8 mouse cellular contexts compared by ENCODE assay signal in genomic region chr4:134924019-134924741, GRCm38 (mm10). TPM values are rescaled to one million over a fixed set of nuclear protein-coding genes. Genes with fewer than 3 reads are reported as not detected.
A peak's percentile ranks its signal among the peaks of the same experiment; 100 is the strongest.
DNase-seq lines count a peak whose midpoint lies in the region; ATAC-seq and TF ChIP-seq lines count a peak whose summit lies in the region.

No protein-coding gene starts in this region.

- H3K36me3 ChIP-seq in intestine, embryonic 16.5 days (ENCODE audit: control insufficient read depth, insufficient read depth, low read length), result peaks cover 22% of the 10 kb centered on the region
- peaks cover 46% of the 10 kb centered on the region for H3K36me3 ChIP-seq in liver, postnatal 0 days (replicated peaks; ENCODE audit: insufficient read depth, low read length)
- peaks cover 6% of the 10 kb centered on the region; the same call in 1 of the 2 replicates for H3K36me3 ChIP-seq in neural tube, embryonic 11.5 days (ENCODE audit: control insufficient read depth, insufficient read depth, low read length)
- H3K36me3 ChIP-seq in stomach, postnatal 0 days (ENCODE audit: control insufficient read depth, insufficient read depth, low read length), result peaks cover 25% of the 10 kb centered on the region

- H3K9me3 ChIP-seq in intestine, embryonic 16.5 days (ENCODE audit: control insufficient read depth, low read length), result no peaks in the 10 kb centered on the region
- no peaks in the 10 kb centered on the region for H3K9me3 ChIP-seq in liver, postnatal 0 days (ENCODE audit: low read length)
- H3K9me3 ChIP-seq in neural tube, embryonic 11.5 days (ENCODE audit: control insufficient read depth, low read length), result no peaks in the 10 kb centered on the region
- no peaks in the 10 kb centered on the region for H3K9me3 ChIP-seq in stomach, postnatal 0 days (ENCODE audit: control insufficient read depth, low read length)

- H3K9ac ChIP-seq in intestine, embryonic 16.5 days (ENCODE audit: low read depth, low read length), result peak overlapping the region; percentile 100
- H3K9ac ChIP-seq in liver, postnatal 0 days (replicated peaks), result peak overlapping the region; percentile 98
- peak overlapping the region; percentile 94 for H3K9ac ChIP-seq in neural tube, embryonic 11.5 days (ENCODE audit: low read length)
- H3K9ac ChIP-seq in stomach, postnatal 0 days (ENCODE audit: low read length), result peak overlapping the region; percentile 98

- no peaks in the 10 kb centered on the region for H3K27me3 ChIP-seq in intestine, embryonic 16.5 days (replicated peaks; ENCODE audit: control insufficient read depth, insufficient read depth, low read length)
- H3K27me3 ChIP-seq in liver, postnatal 0 days (ENCODE audit: insufficient read depth, low read length), result no peaks in the 10 kb centered on the region
- no peaks in the 10 kb centered on the region for H3K27me3 ChIP-seq in neural tube, embryonic 11.5 days (ENCODE audit: control insufficient read depth, insufficient read depth, low read length)
- no peaks in the 10 kb centered on the region for H3K27me3 ChIP-seq in stomach, postnatal 0 days (ENCODE audit: control insufficient read depth, insufficient read depth, low read length)

- WGBS in intestine, embryonic 16.5 days, result under 1% methylated on average over 75 of the region's 75 CpGs
- WGBS in liver, postnatal 0 days (ENCODE audit: insufficient replicate concordance), result under 1% methylated on average over 60 of the region's 75 CpGs
- under 1% methylated on average over 75 of the region's 75 CpGs for WGBS in neural tube, embryonic 11.5 days
- WGBS in stomach, postnatal 0 days, result under 1% methylated on average over 75 of the region's 75 CpGs

- TF ChIP-seq EP300 in liver, postnatal 0 days (IDR thresholded peaks at IDR 0.05; ENCODE audit: low read depth), result peak; percentile 46; the same call in 1 of the 2 replicates
- peak; percentile 15 for TF ChIP-seq EP300 in stomach, postnatal 0 days (optimal IDR thresholded peaks at IDR 0.05)

- TF ChIP-seq CTCF in liver, postnatal 0 days (IDR thresholded peaks at IDR 0.05; ENCODE audit: low read depth), result peak; percentile 24; the same call in 1 of the 2 replicates
- TF ChIP-seq CTCF in stomach, postnatal 0 days (IDR thresholded peaks at IDR 0.05; ENCODE audit: low read depth), result peak; percentile 31; the same call in 1 of the 2 replicates

- DNase-seq in 3T3-L1 (ENCODE audit: low read depth, low spot score), result peak; percentile 90
- DNase-seq in ZHBTc4 (ENCODE audit: low read depth, low spot score), result peak; percentile 78
- peak; percentile 65 for DNase-seq in embryo, embryonic 10.5 days (ENCODE audit: low spot score)
- peak; percentile 33 to 53 for DNase-seq in gastrocnemius, postnatal 4 days (ENCODE audit: low spot score in 2 of 2)
- DNase-seq in liver, postnatal 0 days, result peak; percentile 82
- DNase-seq in neural tube, embryonic 11.5 days (ENCODE audit: low spot score), result peak; percentile 57
- peak; percentile 90 for DNase-seq in stomach, postnatal 0 days (ENCODE audit: low spot score)

- peak overlapping the region; percentile 97 for H3K27ac ChIP-seq in intestine, embryonic 16.5 days (ENCODE audit: low read length)
- peak overlapping the region; percentile 98 for H3K27ac ChIP-seq in liver, postnatal 0 days (ENCODE audit: low read depth)
- peak overlapping the region; percentile 85 for H3K27ac ChIP-seq in neural tube, embryonic 11.5 days (ENCODE audit: low read depth, low read length)
- peak overlapping the region; percentile 97 for H3K27ac ChIP-seq in stomach, postnatal 0 days (replicated peaks)

- H3K4me3 ChIP-seq in intestine, embryonic 16.5 days (ENCODE audit: low read length), result peak overlapping the region; percentile 100
- H3K4me3 ChIP-seq in liver, postnatal 0 days (ENCODE audit: low read depth, low read length), result peak overlapping the region; percentile 93
- peak overlapping the region; percentile 99 for H3K4me3 ChIP-seq in neural tube, embryonic 11.5 days (ENCODE audit: low read depth, low read length)
- peak overlapping the region; percentile 100 for H3K4me3 ChIP-seq in stomach, postnatal 0 days (ENCODE audit: low read depth, low read length)

- peaks cover 14% of the 10 kb centered on the region for H3K4me1 ChIP-seq in intestine, embryonic 16.5 days (ENCODE audit: control insufficient read depth, insufficient read depth, low read length)
- peaks cover 25% of the 10 kb centered on the region for H3K4me1 ChIP-seq in liver, postnatal 0 days (ENCODE audit: insufficient read depth)
- H3K4me1 ChIP-seq in neural tube, embryonic 11.5 days (ENCODE audit: control insufficient read depth, insufficient read depth, low read length), result peaks cover 9% of the 10 kb centered on the region; the same call in 1 of the 2 replicates
- H3K4me1 ChIP-seq in stomach, postnatal 0 days (replicated peaks; ENCODE audit: control insufficient read depth, insufficient read depth), result peaks cover 2% of the 10 kb centered on the region; the same call in 1 of the 2 replicates

- ATAC-seq in intestine, embryonic 16.5 days, result peak; percentile 67
- peak; percentile 48 for ATAC-seq in liver, postnatal 0 days
- ATAC-seq in neural tube, embryonic 11.5 days (ENCODE audit: insufficient read depth, low FRiP score, low TSS enrichment), result peak; percentile 46; the same call in 1 of the 2 replicates
- ATAC-seq in stomach, postnatal 0 days (ENCODE audit: low FRiP score, low TSS enrichment), result peak; percentile 74

- peak overlapping the region; percentile 79 for H3K4me2 ChIP-seq in intestine, embryonic 16.5 days (ENCODE audit: low read depth, low read length)
- peak overlapping the region; percentile 94 for H3K4me2 ChIP-seq in liver, postnatal 0 days (ENCODE audit: low read depth, low read length)
- peak overlapping the region; percentile 93 for H3K4me2 ChIP-seq in neural tube, embryonic 11.5 days (ENCODE audit: low read depth)
- peak overlapping the region; percentile 69 for H3K4me2 ChIP-seq in stomach, postnatal 0 days (replicated peaks; ENCODE audit: low read depth)

RNA-seq across cellular contexts. Expression of gene Rsrp1, which starts 0.8 kb away (rescaled TPM):
- 100 to 1,000 TPM; 115 to 148 TPM for total RNA-seq in gastrocnemius, postnatal 4 days (2021)
- 462 and 467 TPM in 2 replicates for polyA plus RNA-seq in intestine, embryonic 16.5 days (2015; fragmentation: Nextera tagmentation; extraction: Ambion mirVana)
- polyA plus RNA-seq in liver, postnatal 0 days (2015; fragmentation: Nextera tagmentation; extraction: Ambion mirVana), result 185 and 225 TPM in 2 replicates
- 340 and 349 TPM in 2 replicates for polyA plus RNA-seq in neural tube, embryonic 11.5 days (2014; fragmentation: Nextera tagmentation; extraction: Ambion mirVana)
- polyA plus RNA-seq in stomach, postnatal 0 days (2015; fragmentation: Nextera tagmentation; extraction: Ambion mirVana), result 278 and 283 TPM in 2 replicates

RNA-seq across cellular contexts. Expression of gene Syf2, which starts 6.5 kb away (rescaled TPM):
- 10 to 100 TPM; 48.2 to 53.3 TPM for total RNA-seq in gastrocnemius, postnatal 4 days (2021)
- 62.6 and 65.0 TPM in 2 replicates for polyA plus RNA-seq in intestine, embryonic 16.5 days (2015; fragmentation: Nextera tagmentation; extraction: Ambion mirVana)
- polyA plus RNA-seq in liver, postnatal 0 days (2015; fragmentation: Nextera tagmentation; extraction: Ambion mirVana), result 46.9 and 52.9 TPM in 2 replicates
- polyA plus RNA-seq in neural tube, embryonic 11.5 days (2014; fragmentation: Nextera tagmentation; extraction: Ambion mirVana), result 64.1 and 73.0 TPM in 2 replicates
- polyA plus RNA-seq in stomach, postnatal 0 days (2015; fragmentation: Nextera tagmentation; extraction: Ambion mirVana), result 74.1 and 77.9 TPM in 2 replicates

RNA-seq across cellular contexts. Expression of gene Tmem50a, which starts 9.4 kb away (rescaled TPM):
- total RNA-seq in gastrocnemius, postnatal 4 days (2021), result 10 to 100 TPM; 64.7 to 71.9 TPM
- polyA plus RNA-seq in intestine, embryonic 16.5 days (2015; fragmentation: Nextera tagmentation; extraction: Ambion mirVana), result 146 and 155 TPM in 2 replicates
- 87.6 and 88.5 TPM in 2 replicates for polyA plus RNA-seq in liver, postnatal 0 days (2015; fragmentation: Nextera tagmentation; extraction: Ambion mirVana)
- 150 and 160 TPM in 2 replicates for polyA plus RNA-seq in neural tube, embryonic 11.5 days (2014; fragmentation: Nextera tagmentation; extraction: Ambion mirVana)
- polyA plus RNA-seq in stomach, postnatal 0 days (2015; fragmentation: Nextera tagmentation; extraction: Ambion mirVana), result 187 and 193 TPM in 2 replicates

RNA-seq across cellular contexts. Expression of gene Rhd, which starts 59.8 kb away (rescaled TPM):
- total RNA-seq in gastrocnemius, postnatal 4 days (2021), result under 1 TPM; 0.27 to 0.62 TPM
- 3.6 and 10.1 TPM in 2 replicates for polyA plus RNA-seq in intestine, embryonic 16.5 days (2015; fragmentation: Nextera tagmentation; extraction: Ambion mirVana)
- 207 and 214 TPM in 2 replicates for polyA plus RNA-seq in liver, postnatal 0 days (2015; fragmentation: Nextera tagmentation; extraction: Ambion mirVana)
- polyA plus RNA-seq in neural tube, embryonic 11.5 days (2014; fragmentation: Nextera tagmentation; extraction: Ambion mirVana), result 13.8 and 15.7 TPM in 2 replicates
- polyA plus RNA-seq in stomach, postnatal 0 days (2015; fragmentation: Nextera tagmentation; extraction: Ambion mirVana), result 0.47 TPM in 2 replicates

Comparison
In these comparisons a context has a peak if more than half of its experiments do, and no peak if none do; other contexts are left out.
1. Peak in every context shown above with its lines: DNase-seq, ATAC-seq, H3K4me3 ChIP-seq and H3K27ac ChIP-seq.